Mouse (Mus musculus): ENCODE data around the gene Pde4d. TPM values are rescaled to one million over a fixed set of nuclear protein-coding genes. Genes with fewer than 3 reads are reported as not detected.
A peak's percentile ranks its signal among the peaks of the same experiment; 100 is the strongest.

The Pde4d gene
- polyA plus RNA-seq, 1 experiment from 2014 or later, result 16.7 TPM

DNA sequence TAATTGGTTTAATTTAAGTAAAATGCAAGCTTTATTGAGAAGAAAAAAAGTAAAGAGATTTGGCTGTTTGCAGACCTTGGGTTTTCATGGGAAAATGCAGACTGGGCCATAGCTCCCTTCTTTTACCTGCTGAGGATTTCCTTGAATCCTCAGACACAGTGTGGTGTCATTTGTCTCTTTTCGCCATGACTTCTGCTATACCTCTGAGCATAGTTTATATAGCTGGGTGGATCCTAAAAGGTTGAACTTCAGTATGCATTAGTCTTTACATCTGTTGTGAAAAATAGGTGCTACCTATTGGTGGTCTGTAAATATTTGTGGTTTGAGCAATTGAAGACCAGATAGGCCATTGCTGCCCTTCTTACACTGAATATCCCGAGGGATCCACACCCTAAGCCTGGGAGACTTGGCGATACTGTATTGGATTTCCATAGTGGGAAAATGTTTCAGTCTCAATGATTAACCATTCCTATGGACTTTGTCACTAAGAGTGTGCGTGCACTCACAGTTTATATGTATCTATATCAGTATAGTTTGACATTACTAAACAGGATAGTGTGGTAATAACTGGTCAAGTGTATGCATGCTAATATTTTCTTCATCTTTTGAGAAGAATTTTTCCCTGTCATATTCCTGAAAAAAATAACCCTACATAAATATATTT lies 819.0 kb downstream of the Pde4d start:
- Histone ChIP-seq H3K4me3 (replicated peaks) (no peak overlapping the region), H3K4me1 (no peaks in the 10 kb centered on the region), H3K9me3 (replicated peaks) (no peaks in the 10 kb centered on the region), H3K27ac (no peak overlapping the region), H3K4me2 (no peak overlapping the region), H3K27me3 (no peaks in the 10 kb centered on the region), H3K9ac (no peak overlapping the region), H3K36me3 (no peaks in the 10 kb centered on the region)
- 90% methylated on average over 4 of the region's 4 CpGs for WGBS
- no peak for ATAC-seq (replicated peaks; ENCODE audit: low FRiP score)

DNA sequence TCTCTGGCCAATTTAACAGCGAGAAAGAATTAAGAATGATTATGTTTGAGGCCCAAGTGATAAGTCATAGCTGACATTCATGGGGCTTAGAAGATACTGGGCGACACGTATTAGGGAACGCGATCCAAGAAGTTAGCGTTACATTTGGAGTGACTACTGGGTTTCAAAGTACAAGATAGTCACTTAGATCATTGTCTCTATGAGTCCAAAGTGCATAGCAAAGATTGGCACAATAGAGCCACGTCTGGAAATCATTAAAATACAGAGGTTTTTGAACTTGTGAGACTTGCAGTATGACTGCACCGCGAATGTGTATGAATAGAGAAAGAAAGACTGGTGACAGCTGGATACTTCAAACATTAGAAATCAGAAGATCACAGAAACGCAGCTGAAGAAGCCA lies 825.1 kb downstream of the Pde4d start:
- no peaks in the 10 kb centered on the region for H3K36me3 ChIP-seq
- WGBS, result 93% methylated on average over 10 of the region's 10 CpGs
- no peak for ATAC-seq (replicated peaks; ENCODE audit: low FRiP score)

DNA sequence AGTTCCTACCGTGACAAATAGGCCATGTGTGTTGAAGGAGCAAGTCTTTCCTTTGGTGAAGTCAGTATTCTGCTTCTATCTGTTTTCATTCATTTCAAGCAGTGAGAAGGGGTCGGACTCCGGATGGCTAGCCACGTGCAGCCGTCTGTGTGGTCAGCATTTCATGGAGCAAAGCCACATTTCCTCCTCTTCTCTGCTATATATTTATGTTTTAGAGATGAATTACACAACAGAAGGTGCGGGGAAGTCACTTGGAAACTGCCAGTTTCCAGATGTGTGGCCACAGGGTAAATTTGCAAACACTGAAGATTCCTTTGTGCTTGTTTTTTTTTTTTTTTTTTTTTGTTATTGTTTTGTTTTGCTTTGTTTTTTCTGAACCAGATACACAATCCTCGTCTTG lies 828.0 kb downstream of the Pde4d start:
- H3K4me3 ChIP-seq (replicated peaks), result no peak overlapping the region
- H3K9ac ChIP-seq, result no peak overlapping the region
- ATAC-seq (replicated peaks; ENCODE audit: low FRiP score), result peak; percentile 54; the same call in 1 of the 2 replicates
- no peaks in the 10 kb centered on the region for H3K9me3 ChIP-seq (replicated peaks)
- H3K4me1 ChIP-seq, result peaks cover 10% of the 10 kb centered on the region; the same call in 1 of the 2 replicates
- no peaks in the 10 kb centered on the region for H3K27me3 ChIP-seq
- WGBS, result 21% methylated on average over 7 of the region's 7 CpGs
- H3K36me3 ChIP-seq, result no peaks in the 10 kb centered on the region
- H3K27ac ChIP-seq, result no peak overlapping the region
- no peak overlapping the region for H3K4me2 ChIP-seq

More for the DNA sequence above, 825.1 kb downstream of the Pde4d start:
- no peaks in the 10 kb centered on the region for H3K9me3 ChIP-seq (replicated peaks)
- no peak overlapping the region for H3K4me2 ChIP-seq
- H3K27me3 ChIP-seq, result no peaks in the 10 kb centered on the region
- H3K9ac ChIP-seq, result no peak overlapping the region
- no peak overlapping the region for H3K27ac ChIP-seq
- peaks cover 10% of the 10 kb centered on the region; the same call in 1 of the 2 replicates for H3K4me1 ChIP-seq
- no peak overlapping the region for H3K4me3 ChIP-seq (replicated peaks)

DNA sequence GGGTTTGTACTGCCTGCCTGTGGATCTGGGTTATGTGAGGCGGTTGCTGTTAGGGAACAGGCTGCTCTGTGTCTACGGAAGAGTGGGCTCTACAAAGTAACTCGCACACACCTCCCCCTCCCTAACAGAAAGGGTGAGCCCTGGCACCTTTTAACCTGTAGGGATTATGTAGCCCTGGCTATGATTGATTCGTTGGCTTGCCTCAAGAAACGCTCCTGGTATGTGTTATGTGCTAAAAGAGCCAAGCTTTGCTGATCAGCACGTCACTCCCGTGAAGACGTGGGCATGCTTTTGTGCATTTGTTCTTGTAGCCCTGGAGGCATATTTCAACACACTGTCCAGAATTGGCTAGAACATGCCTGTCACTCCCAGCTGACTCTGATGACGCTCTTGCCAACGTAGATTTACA lies 828.8 kb downstream of the Pde4d start:
- Histone ChIP-seq H3K4me1 (peaks cover 10% of the 10 kb centered on the region; the same call in 1 of the 2 replicates), H3K4me3 (replicated peaks) (no peak overlapping the region), H3K9ac (no peak overlapping the region), H3K36me3 (no peaks in the 10 kb centered on the region), H3K27ac (no peak overlapping the region), H3K9me3 (replicated peaks) (no peaks in the 10 kb centered on the region), H3K27me3 (no peaks in the 10 kb centered on the region), H3K4me2 (no peak overlapping the region)
- WGBS, result 40% methylated on average over 10 of the region's 10 CpGs
- 0 out of 2 replicates have a peak, but pooled peaks have one; percentile 43 for ATAC-seq (replicated peaks; ENCODE audit: low FRiP score)

GRCm38 (mm10) chr13:109279211-109279610 lies 829.5 kb downstream of the Pde4d start:
- no peak overlapping the region for H3K4me3 ChIP-seq (replicated peaks)
- no peak overlapping the region for H3K4me2 ChIP-seq
- H3K9ac ChIP-seq, result no peak overlapping the region
- H3K27me3 ChIP-seq, result no peaks in the 10 kb centered on the region
- no peak for ATAC-seq (replicated peaks; ENCODE audit: low FRiP score)
- H3K27ac ChIP-seq, result no peak overlapping the region
- no peaks in the 10 kb centered on the region for H3K36me3 ChIP-seq
- H3K4me1 ChIP-seq, result peaks cover 10% of the 10 kb centered on the region; the same call in 1 of the 2 replicates
- WGBS, result 73% methylated on average over 6 of the region's 6 CpGs
- H3K9me3 ChIP-seq (replicated peaks), result no peaks in the 10 kb centered on the region

DNA sequence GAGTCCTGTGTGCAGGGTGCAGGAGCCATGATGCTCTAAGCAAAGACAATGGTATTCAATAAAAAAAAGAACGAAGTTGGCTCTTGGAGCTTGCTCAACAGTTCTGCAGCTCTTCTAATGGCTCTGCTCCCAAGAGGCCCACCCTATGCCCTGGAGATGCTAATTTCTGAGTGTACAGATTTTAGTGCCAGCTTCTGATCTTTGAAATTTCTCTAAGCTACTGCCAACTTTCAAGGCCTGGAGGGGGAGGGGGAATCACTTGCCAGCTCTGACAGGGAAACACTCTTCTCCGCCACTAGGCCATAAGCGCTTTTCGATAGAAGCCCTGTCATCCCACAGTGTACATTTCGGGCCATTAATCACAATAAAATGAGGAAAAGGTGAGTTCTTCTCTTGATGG lies 830.7 kb downstream of the Pde4d start:
- Histone ChIP-seq H3K4me3 (replicated peaks) (no peak overlapping the region), H3K36me3 (no peaks in the 10 kb centered on the region), H3K27ac (no peak overlapping the region), H3K9ac (no peak overlapping the region), H3K27me3 (no peaks in the 10 kb centered on the region), H3K4me1 (peaks cover 10% of the 10 kb centered on the region; the same call in 1 of the 2 replicates), H3K4me2 (no peak overlapping the region), H3K9me3 (replicated peaks) (no peaks in the 10 kb centered on the region)
- ATAC-seq (replicated peaks; ENCODE audit: low FRiP score), result no peak
- 87% methylated on average over 5 of the region's 5 CpGs for WGBS

DNA sequence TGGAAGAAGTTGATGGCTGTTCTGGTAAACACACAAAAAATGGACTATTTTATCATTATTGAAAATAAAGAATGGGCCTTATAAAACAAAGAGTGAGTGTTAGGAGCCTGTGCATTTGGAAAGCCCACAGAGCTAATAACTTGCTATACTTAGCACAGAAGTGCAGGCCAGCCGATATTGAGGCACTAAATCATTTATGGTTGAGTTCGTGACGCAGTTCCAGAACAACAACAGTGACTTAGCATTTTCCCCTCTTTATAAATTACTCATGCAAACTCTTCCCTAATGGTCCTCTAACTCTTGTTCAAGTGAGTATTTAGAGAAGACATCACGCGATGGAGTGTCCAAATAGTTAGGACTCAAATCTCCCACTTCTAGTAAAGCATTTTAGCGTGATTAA lies 837.7 kb downstream of the Pde4d start:
- no peaks in the 10 kb centered on the region for H3K27me3 ChIP-seq
- ATAC-seq (replicated peaks; ENCODE audit: low FRiP score), result no peak
- H3K9me3 ChIP-seq (replicated peaks), result no peaks in the 10 kb centered on the region
- H3K9ac ChIP-seq, result no peak overlapping the region
- no peak overlapping the region for H3K4me2 ChIP-seq
- H3K4me1 ChIP-seq, result no peaks in the 10 kb centered on the region
- 70% methylated on average over 6 of the region's 6 CpGs for WGBS
- no peak overlapping the region for H3K4me3 ChIP-seq (replicated peaks)
- H3K27ac ChIP-seq, result no peak overlapping the region
- H3K36me3 ChIP-seq, result no peaks in the 10 kb centered on the region

DNA sequence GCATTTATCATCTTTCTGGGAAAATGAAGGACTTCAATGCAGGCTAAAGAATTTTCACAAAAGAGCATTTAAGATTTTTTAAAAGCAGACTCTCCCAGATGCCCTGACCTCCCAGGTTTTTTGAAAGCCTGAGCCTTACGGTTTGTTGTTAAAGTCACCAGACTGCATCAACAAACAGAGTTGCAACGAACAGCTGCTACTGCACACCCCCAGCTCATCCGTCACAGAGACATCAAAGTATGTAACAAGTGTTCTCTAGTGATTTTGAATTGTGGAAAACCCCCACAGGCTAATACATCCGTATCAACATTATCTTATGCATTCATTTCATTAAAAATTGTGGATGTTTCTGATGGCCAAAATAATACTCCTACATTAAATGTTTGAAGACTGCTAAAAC lies 841.2 kb downstream of the Pde4d start:
- Histone ChIP-seq H3K4me1 (no peaks in the 10 kb centered on the region), H3K4me2 (no peak overlapping the region), H3K4me3 (replicated peaks) (no peak overlapping the region), H3K9me3 (replicated peaks) (no peaks in the 10 kb centered on the region), H3K36me3 (no peaks in the 10 kb centered on the region), H3K27ac (no peak overlapping the region), H3K9ac (no peak overlapping the region), H3K27me3 (no peaks in the 10 kb centered on the region)
- 32% methylated on average over 4 of the region's 4 CpGs for WGBS
- no peak for ATAC-seq (replicated peaks; ENCODE audit: low FRiP score)

GRCm38 (mm10) chr13:109293011-109293410 lies 843.3 kb downstream of the Pde4d start:
- Histone ChIP-seq H3K4me3 (replicated peaks) (no peak overlapping the region), H3K27me3 (no peaks in the 10 kb centered on the region), H3K4me2 (no peak overlapping the region), H3K27ac (no peak overlapping the region), H3K9me3 (replicated peaks) (no peaks in the 10 kb centered on the region), H3K4me1 (no peaks in the 10 kb centered on the region), H3K36me3 (no peaks in the 10 kb centered on the region), H3K9ac (no peak overlapping the region)
- no peak for ATAC-seq (replicated peaks; ENCODE audit: low FRiP score)

DNA sequence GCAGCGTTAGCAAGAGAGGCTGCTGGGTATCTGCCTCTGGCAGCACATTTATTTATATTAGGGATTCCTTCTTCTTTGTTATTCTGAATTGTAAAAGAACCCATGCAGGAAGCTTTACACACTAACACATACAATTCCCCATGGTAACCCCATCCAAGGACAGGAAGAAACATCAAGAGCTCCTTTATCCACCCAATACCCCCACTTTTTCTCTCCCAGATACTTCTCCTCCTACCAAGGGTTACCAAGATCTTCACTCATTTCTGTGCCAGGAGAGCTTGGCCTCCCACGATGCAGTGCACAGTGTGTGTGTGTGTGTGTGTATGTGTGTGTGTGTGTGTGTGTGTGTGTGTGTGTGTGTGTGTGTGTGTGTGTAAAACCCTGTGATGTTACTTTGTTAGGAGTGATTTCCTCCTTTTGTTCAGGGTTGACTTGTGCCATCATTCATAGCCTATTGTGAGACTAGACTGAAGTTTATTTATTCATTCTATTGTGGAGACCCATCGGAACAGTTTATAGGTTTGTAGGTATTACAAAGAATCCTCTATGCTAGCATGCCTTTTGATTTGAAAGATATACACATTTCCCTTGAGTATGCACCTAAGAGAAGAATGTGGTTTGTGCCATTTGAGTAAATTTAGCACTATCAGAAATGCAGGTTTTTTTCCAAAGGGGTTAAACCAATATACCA lies 846.7 kb downstream of the Pde4d start:
- no peak for ATAC-seq (replicated peaks; ENCODE audit: low FRiP score)

DNA sequence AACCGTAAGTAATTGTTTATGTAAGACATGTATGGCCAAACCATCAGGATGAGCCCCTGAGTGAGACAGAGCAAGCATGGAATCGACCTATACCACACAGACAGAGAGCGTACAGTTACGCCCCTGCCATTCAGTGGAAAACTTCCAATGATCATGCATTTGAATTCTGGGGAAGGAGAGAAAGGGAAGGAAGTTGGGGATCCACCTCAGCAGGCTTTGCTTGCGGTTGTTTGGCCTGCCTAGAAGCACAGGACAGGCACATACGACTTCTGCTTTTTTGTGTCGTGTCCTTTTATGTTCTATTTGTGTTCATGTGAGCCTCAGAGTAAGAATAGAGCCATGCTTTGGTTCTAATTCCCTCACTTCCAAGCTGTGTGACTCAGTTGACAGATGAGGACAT lies 849.1 kb downstream of the Pde4d start:
- ATAC-seq (replicated peaks; ENCODE audit: low FRiP score), result no peak
- Histone ChIP-seq H3K27ac (no peak overlapping the region), H3K4me1 (no peaks in the 10 kb centered on the region), H3K4me2 (no peak overlapping the region), H3K36me3 (no peaks in the 10 kb centered on the region), H3K9me3 (replicated peaks) (no peaks in the 10 kb centered on the region), H3K27me3 (no peaks in the 10 kb centered on the region), H3K9ac (no peak overlapping the region), H3K4me3 (replicated peaks) (no peak overlapping the region)
- WGBS, result 86% methylated on average over 7 of the region's 7 CpGs

More for the DNA sequence above, 846.7 kb downstream of the Pde4d start:
- no peak overlapping the region for H3K27ac ChIP-seq
- H3K9me3 ChIP-seq (replicated peaks), result no peaks in the 10 kb centered on the region
- WGBS, result 56% methylated on average over 3 of the region's 3 CpGs
- H3K27me3 ChIP-seq, result no peaks in the 10 kb centered on the region
- no peak overlapping the region for H3K4me2 ChIP-seq
- no peak overlapping the region for H3K4me3 ChIP-seq (replicated peaks)
- H3K36me3 ChIP-seq, result no peaks in the 10 kb centered on the region
- H3K4me1 ChIP-seq, result no peaks in the 10 kb centered on the region
- H3K9ac ChIP-seq, result no peak overlapping the region

DNA sequence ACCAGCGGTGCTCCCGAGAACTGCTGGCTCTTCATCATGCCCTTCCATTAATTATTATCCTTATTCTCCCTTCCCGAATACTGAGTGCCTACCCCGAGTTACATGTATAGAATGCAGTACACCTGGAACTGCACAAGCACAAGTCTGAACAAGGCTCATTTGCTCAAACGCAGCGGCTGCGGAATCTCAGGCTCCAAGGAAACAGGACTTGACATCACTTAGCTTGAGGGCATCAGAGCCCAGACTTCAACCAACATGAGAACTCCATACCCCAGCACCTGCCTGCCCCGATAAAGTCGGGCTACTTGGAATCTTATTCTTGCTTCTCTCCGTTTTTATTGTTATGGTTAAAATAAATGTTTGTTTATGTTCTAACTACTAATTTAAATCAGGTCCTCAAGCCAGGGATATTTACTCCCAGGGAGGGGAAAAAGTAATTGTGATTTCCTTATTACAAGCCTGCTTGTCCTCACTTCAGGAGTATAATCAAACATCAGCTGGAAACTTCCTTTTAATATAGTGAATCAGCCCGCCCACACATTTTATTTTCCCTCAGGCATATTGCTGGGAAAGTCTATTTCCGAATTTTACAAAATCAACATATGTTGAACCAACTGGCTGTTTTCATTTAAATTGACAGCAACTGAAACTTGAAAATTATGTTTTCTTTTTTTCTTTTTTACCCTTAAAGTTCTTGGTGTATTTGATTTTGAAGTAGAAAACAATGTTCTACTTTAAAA lies 849.9 kb downstream of the Pde4d start:
- no peaks in the 10 kb centered on the region for H3K4me1 ChIP-seq
- H3K9me3 ChIP-seq (replicated peaks), result no peaks in the 10 kb centered on the region
- no peak overlapping the region for H3K4me3 ChIP-seq (replicated peaks)
- no peak for ATAC-seq (replicated peaks; ENCODE audit: low FRiP score)
- no peak overlapping the region for H3K9ac ChIP-seq
- H3K4me2 ChIP-seq, result no peak overlapping the region
- H3K36me3 ChIP-seq, result no peaks in the 10 kb centered on the region
- H3K27me3 ChIP-seq, result no peaks in the 10 kb centered on the region
- no peak overlapping the region for H3K27ac ChIP-seq
- 83% methylated on average over 12 of the region's 12 CpGs for WGBS
